Mouse (Mus musculus) MEL (cell line): ENCODE measurements around the gene Smarcc2. TPM values are rescaled to one million over a fixed set of nuclear protein-coding genes. Genes with fewer than 3 reads are reported as not detected.

Source experiments
- DNase-seq: peaks from one replicate; pipeline ENCODE4 v3.0.0; 2011; ENCODE audit warnings: low read depth, low spot score
- H3K27ac ChIP-seq: 2 replicates; pipeline ENCODE4 v1.5.1; 2012; ENCODE audit warnings: low read depth, mild to moderate bottlenecking, control low read depth, low read length, moderate library complexity; ENCODE audit not compliant: control insufficient read depth
- H3K27me3 ChIP-seq, 2 experiments: fragments of 150-350 bp in 1 of 2; sonication (generic) in 1 of 2; 2 replicates each; pipeline ENCODE4 v1.6.1; 2012; ENCODE audit warnings: low read length in 2 of 2, mild to moderate bottlenecking in 2 of 2, improper control_type of control experiment in 1 of 2, moderate library complexity in 1 of 2; ENCODE audit not compliant: insufficient read depth in 2 of 2, control insufficient read depth in 1 of 2
- H3K36me3 ChIP-seq, 2 experiments: 2 replicates each; pipeline ENCODE4 v1.6.1; 2012 to 2014; ENCODE audit warnings: low read length in 2 of 2, improper control_type of control experiment in 1 of 2, inconsistent platforms in 1 of 2, mild to moderate bottlenecking in 1 of 2; ENCODE audit not compliant: insufficient read depth in 2 of 2, control insufficient read depth in 1 of 2
- H3K4me1 ChIP-seq, 2 experiments: fragments of 150-350 bp in 1 of 2; sonication (generic) in 1 of 2; 2 replicates each; pipeline ENCODE4 v1.6.1; 2012; ENCODE audit warnings: low read length in 2 of 2, improper control_type of control experiment in 1 of 2, mild to moderate bottlenecking in 1 of 2; ENCODE audit not compliant: insufficient read depth in 2 of 2, control insufficient read depth in 1 of 2
- H3K4me3 ChIP-seq, 2 experiments: fragments of 150-350 bp in 1 of 2; sonication (generic) in 1 of 2; 2 replicates each; pipeline ENCODE4 v1.5.1; 2012; ENCODE audit warnings: low read depth in 2 of 2, low read length in 2 of 2, mild to moderate bottlenecking in 2 of 2, moderate library complexity in 2 of 2, control low read depth in 1 of 2, improper control_type of control experiment in 1 of 2; ENCODE audit not compliant: control insufficient read depth in 1 of 2, insufficient read depth in 1 of 2
- H3K79me2 ChIP-seq: 2 replicates; pipeline ENCODE4 v1.6.1; 2012; ENCODE audit warnings: mild to moderate bottlenecking, low read length, moderate library complexity; ENCODE audit not compliant: control insufficient read depth, poor library complexity, insufficient read depth
- H3K9ac ChIP-seq: 2 replicates; pipeline ENCODE4 v1.6.1; 2012; ENCODE audit warnings: low read depth, mild to moderate bottlenecking, control low read depth, low read length, moderate library complexity; ENCODE audit not compliant: control insufficient read depth, poor library complexity, severe bottlenecking
- H3K9me3 ChIP-seq: fragments of 150-350 bp; sonication (generic); replicated peaks from 2 replicates; pipeline ENCODE4 v1.6.1; 2012; ENCODE audit warnings: mild to moderate bottlenecking, low read length, improper control_type of control experiment, moderate library complexity; ENCODE audit not compliant: insufficient read depth
- CTCF ChIP-seq, 3 experiments: IDR thresholded peaks in 2 of 3; conservative IDR thresholded peaks in 1 of 3; 2 replicates each; pipeline ENCODE4 v1.5.1; 2011 to 2012; ENCODE audit warnings: low read length in 3 of 3, low read depth in 2 of 3, mild to moderate bottlenecking in 2 of 3, improper control_type of control experiment in 1 of 3, inconsistent platforms in 1 of 3, mixed read lengths in 1 of 3, moderate library complexity in 1 of 3; ENCODE audit not compliant: control insufficient read depth in 1 of 3, insufficient read depth in 1 of 3, poor library complexity in 1 of 3, severe bottlenecking in 1 of 3
- E2F4 ChIP-seq: IDR thresholded peaks from 2 replicates; pipeline ENCODE4 v1.6.1; 2011; ENCODE audit warnings: low read depth, low read length, improper control_type of control experiment, borderline replicate concordance
- ELF1 ChIP-seq: IDR thresholded peaks from 2 replicates; pipeline ENCODE4 v1.6.1; 2014; ENCODE audit warnings: low read depth, mild to moderate bottlenecking, inconsistent platforms, low read length, improper control_type of control experiment, moderate library complexity
- EP300 ChIP-seq, 2 experiments: IDR thresholded peaks; 2 replicates each; pipeline ENCODE4 v1.6.1; 2011; ENCODE audit warnings: improper control_type of control experiment in 2 of 2, low read length in 2 of 2, low read depth in 1 of 2, mild to moderate bottlenecking in 1 of 2
- ETS1 ChIP-seq: IDR thresholded peaks from 2 replicates; pipeline ENCODE4 v1.6.1; 2012; ENCODE audit warnings: low read depth, mild to moderate bottlenecking, inconsistent platforms, low read length, improper control_type of control experiment, moderate library complexity
- GATA1 ChIP-seq: IDR thresholded peaks from 2 replicates; pipeline ENCODE4 v1.6.1; 2011; ENCODE audit warnings: low read depth, low read length, improper control_type of control experiment
- JUND ChIP-seq: IDR thresholded peaks from 2 replicates; pipeline ENCODE4 v1.6.1; 2011; ENCODE audit warnings: low read depth, mild to moderate bottlenecking, improper control_type of control experiment, low read length
- KAT2A ChIP-seq: conservative IDR thresholded peaks from 2 replicates; pipeline ENCODE4 v1.6.1; 2012; ENCODE audit warnings: low read depth, low read length, improper control_type of control experiment, inconsistent platforms
- MAX ChIP-seq: IDR thresholded peaks from 2 replicates; pipeline ENCODE4 v1.6.1; 2011; ENCODE audit warnings: low read length, improper control_type of control experiment
- MAZ ChIP-seq: IDR thresholded peaks from 2 replicates; pipeline ENCODE4 v1.6.1; 2012; ENCODE audit warnings: low read depth, mild to moderate bottlenecking, inconsistent platforms, low read length, improper control_type of control experiment
- MEF2A ChIP-seq: IDR thresholded peaks from 2 replicates; pipeline ENCODE4 v1.6.1; 2014; ENCODE audit warnings: low read depth, mild to moderate bottlenecking, inconsistent platforms, low read length, improper control_type of control experiment; ENCODE audit not compliant: poor library complexity, insufficient replicate concordance, severe bottlenecking; ENCODE audit errors: extremely low read depth
- MXI1 ChIP-seq: IDR thresholded peaks from 2 replicates; pipeline ENCODE4 v1.6.1; 2011; ENCODE audit warnings: mild to moderate bottlenecking, low read depth, low read length, improper control_type of control experiment
- MYB ChIP-seq: IDR thresholded peaks from 2 replicates; pipeline ENCODE4 v1.6.1; 2011; ENCODE audit warnings: mild to moderate bottlenecking, low read depth, low read length, improper control_type of control experiment
- MYC ChIP-seq: IDR thresholded peaks from 2 replicates; pipeline ENCODE4 v1.6.1; 2011; ENCODE audit warnings: low read depth, mild to moderate bottlenecking, low read length, improper control_type of control experiment, moderate library complexity
- NELFE ChIP-seq: IDR thresholded peaks from 2 replicates; pipeline ENCODE4 v1.6.1; 2011; ENCODE audit warnings: low read depth, low read length, improper control_type of control experiment
- POLR2A ChIP-seq, 2 experiments: IDR thresholded peaks; 2 replicates each; pipeline ENCODE4 v1.6.1; 2011 to 2012; ENCODE audit warnings: low read length in 2 of 2, mild to moderate bottlenecking in 2 of 2, control low read depth in 1 of 2, improper control_type of control experiment in 1 of 2, low read depth in 1 of 2, moderate library complexity in 1 of 2; ENCODE audit not compliant: control insufficient read depth in 1 of 2, insufficient read depth in 1 of 2, poor library complexity in 1 of 2
- POLR2AphosphoS2 ChIP-seq: IDR thresholded peaks from 2 replicates; pipeline ENCODE4 v1.6.1; 2011; ENCODE audit warnings: low read length, improper control_type of control experiment
- POLR2AphosphoS5 ChIP-seq: IDR thresholded peaks from 2 replicates; pipeline ENCODE4 v1.6.1; 2012; ENCODE audit warnings: low read depth, borderline replicate concordance, mild to moderate bottlenecking, inconsistent platforms, low read length, moderate library complexity, mixed read lengths
- RAD21 ChIP-seq: IDR thresholded peaks from 2 replicates; pipeline ENCODE4 v1.6.1; 2011; ENCODE audit warnings: mild to moderate bottlenecking, low read depth, low read length, improper control_type of control experiment
- RCOR1 ChIP-seq: IDR thresholded peaks from 2 replicates; pipeline ENCODE4 v1.6.1; 2012; ENCODE audit warnings: low read depth, mild to moderate bottlenecking, inconsistent platforms, low read length, improper control_type of control experiment
- SMC3 ChIP-seq: IDR thresholded peaks from 2 replicates; pipeline ENCODE4 v1.6.1; 2011; ENCODE audit warnings: low read depth, low read length, improper control_type of control experiment
- TBP ChIP-seq: IDR thresholded peaks from 2 replicates; pipeline ENCODE4 v1.8.0; 2011; ENCODE audit warnings: low read depth, low read length, improper control_type of control experiment
- TCF12 ChIP-seq: IDR thresholded peaks from 2 replicates; pipeline ENCODE4 v1.6.1; 2014; ENCODE audit warnings: low read depth, mild to moderate bottlenecking, inconsistent platforms, low read length, improper control_type of control experiment, moderate library complexity
- UBTF ChIP-seq: IDR thresholded peaks from 2 replicates; pipeline ENCODE4 v1.6.1; 2012; ENCODE audit warnings: low read depth, mild to moderate bottlenecking, inconsistent platforms, low read length, improper control_type of control experiment, moderate library complexity, borderline replicate concordance; ENCODE audit not compliant: insufficient read depth
- USF1 ChIP-seq: IDR thresholded peaks from 2 replicates; pipeline ENCODE4 v1.6.1; 2014; ENCODE audit warnings: low read depth, mild to moderate bottlenecking, inconsistent platforms, low read length, improper control_type of control experiment, moderate library complexity
- USF2 ChIP-seq, 2 experiments: IDR thresholded peaks; 2 replicates each; pipeline ENCODE4 v1.6.1; 2011 to 2012; ENCODE audit warnings: improper control_type of control experiment in 2 of 2, low read length in 2 of 2, borderline replicate concordance in 1 of 2, inconsistent platforms in 1 of 2, low read depth in 1 of 2, mild to moderate bottlenecking in 1 of 2; ENCODE audit not compliant: insufficient read depth in 1 of 2
- ZKSCAN1 ChIP-seq: IDR thresholded peaks from 2 replicates; pipeline ENCODE4 v1.6.1; 2012; ENCODE audit warnings: low read depth, mild to moderate bottlenecking, inconsistent platforms, low read length, improper control_type of control experiment, moderate library complexity
- ZNF384 ChIP-seq: IDR thresholded peaks from 2 replicates; pipeline ENCODE4 v1.6.1; 2012; ENCODE audit warnings: low read depth, mild to moderate bottlenecking, inconsistent platforms, low read length, improper control_type of control experiment
- polyA plus RNA-seq, 2 experiments: library from polyadenylated mRNA; stranded (reverse) in 1 of 2; unstranded in 1 of 2; fragments of >175 nt in 1 of 2; fragments of >200 nt in 1 of 2; gene quantifications; 2 replicates each; pipeline versions ENCODE4 v1.2.1 to v1.2.4; 2012; ENCODE audit warnings: low replicate concordance in 2 of 2, low read depth in 1 of 2; ENCODE audit not compliant: insufficient read length in 2 of 2, insufficient read depth in 1 of 2, missing spikeins in 1 of 2
- total RNA-seq: library from RNA; depleted of rRNA; stranded (reverse); fragments of 300-350 nt; gene quantifications from 2 replicates; pipeline ENCODE4 v1.2.3, GENCODE M21; 2012

Gene Smarcc2
- total and polyA plus RNA-seq, 3 experiments, result 24.8 to 226 (median 68.8) TPM

DNA sequence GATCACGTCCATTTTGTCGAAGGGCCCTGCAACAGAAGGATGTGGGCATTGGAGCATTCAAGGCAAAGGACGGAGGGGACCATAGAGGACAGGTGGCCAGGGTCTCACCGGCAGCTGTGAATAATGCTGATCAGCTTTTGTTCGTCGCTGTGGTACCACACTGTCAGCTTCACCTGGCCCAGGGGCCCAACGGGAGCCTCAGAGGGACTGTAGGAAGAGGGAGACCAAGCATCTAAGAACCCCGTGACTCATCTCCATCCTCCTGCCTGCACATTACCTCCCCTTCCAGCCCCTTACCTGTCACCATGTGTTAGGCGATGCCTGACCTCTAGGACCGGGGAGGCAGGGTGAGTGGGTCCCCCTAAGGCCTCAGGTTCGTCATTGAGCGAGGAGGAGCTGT lies 52.7 kb downstream of the Smarcc2 start:
- Histone ChIP-seq H3K9me3 (no peaks in the 10 kb centered on the region), H3K27me3 (no peaks in the 10 kb centered on the region)
- TF ChIP-seq TBP (no peak), RAD21 (no peak), ETS1 (no peak), GATA1 (no peak), EP300 (IDR thresholded peaks at IDR 0.05; ENCODE audit: low read depth in 1 of 2, low read length in 2 of 2) (no peak), TCF12 (no peak), ZNF384 (no peak), UBTF (no peak), POLR2AphosphoS2 (no peak), MXI1 (no peak), USF1 (no peak), POLR2A (IDR thresholded peaks at IDR 0.05; ENCODE audit: control insufficient read depth in 1 of 2, insufficient read depth in 1 of 2, low read depth in 1 of 2, low read length in 2 of 2, poor library complexity in 1 of 2) (no peak), NELFE (no peak), MAZ (no peak), MEF2A (no peak), KAT2A (no peak), ELF1 (no peak)
- TF ChIP-seq, all 39 proteins: peak for 0
- H3K36me3 ChIP-seq, result no peaks in the 10 kb centered on the region; a peak in 1 of 4 replicates
- no peak overlapping the region for H3K27ac ChIP-seq
- H3K79me2 ChIP-seq, result no peaks in the 10 kb centered on the region
- H3K4me3 ChIP-seq, result no peak overlapping the region
- H3K4me1 ChIP-seq, result no peaks in the 10 kb centered on the region
- DNase-seq, result no peak
- no peak overlapping the region for H3K9ac ChIP-seq

DNA sequence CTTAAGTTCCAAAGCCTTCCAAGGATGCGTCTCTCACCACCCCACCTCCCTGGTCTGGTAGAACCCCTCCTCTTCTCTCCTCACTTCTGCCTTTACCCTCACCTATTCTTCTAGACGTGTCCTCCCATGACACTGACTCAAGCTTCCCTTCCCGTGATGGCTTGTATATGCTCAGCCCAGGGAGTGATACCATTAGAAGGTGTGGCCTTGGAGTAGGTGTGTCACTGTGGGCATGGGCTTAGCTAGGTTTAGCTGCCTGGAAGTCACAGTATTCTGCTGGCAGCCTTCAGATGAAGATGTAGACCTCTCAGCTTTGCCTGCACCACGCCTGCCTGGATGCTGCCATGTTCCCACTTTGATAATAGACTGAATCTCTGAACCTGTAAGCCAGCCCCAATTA lies 56.0 kb downstream of the Smarcc2 start:
- Histone ChIP-seq H3K36me3 (peaks cover 0 to 2% of the 10 kb centered on the region in 2 experiments; a peak in 3 of 4 replicates), H3K9me3 (no peaks in the 10 kb centered on the region), H3K9ac (no peak overlapping the region), H3K27ac (no peak overlapping the region), H3K4me3 (no peak overlapping the region), H3K4me1 (no peaks in the 10 kb centered on the region), H3K27me3 (no peaks in the 10 kb centered on the region), H3K79me2 (no peaks in the 10 kb centered on the region)
- TF ChIP-seq MEF2A (no peak), RCOR1 (no peak), JUND (no peak), USF2 (IDR thresholded peaks at IDR 0.05; ENCODE audit: borderline replicate concordance in 1 of 2, insufficient read depth in 1 of 2, low read depth in 1 of 2, low read length in 2 of 2) (no peak), MYC (no peak), SMC3 (no peak), TCF12 (no peak), USF1 (no peak), TBP (no peak), MYB (no peak), POLR2A (IDR thresholded peaks at IDR 0.05; ENCODE audit: control insufficient read depth in 1 of 2, insufficient read depth in 1 of 2, low read depth in 1 of 2, low read length in 2 of 2, poor library complexity in 1 of 2) (no peak), ETS1 (no peak), CTCF (IDR thresholded peaks at IDR 0.05 in 2 of 3, conservative IDR thresholded peaks at IDR 0.05 in 1 of 3; ENCODE audit: control insufficient read depth in 1 of 3, insufficient read depth in 1 of 3, low read depth in 2 of 3, low read length in 3 of 3, poor library complexity in 1 of 3, severe bottlenecking in 1 of 3) (no peak), E2F4 (no peak), ZKSCAN1 (no peak), NELFE (no peak), POLR2AphosphoS5 (no peak), POLR2AphosphoS2 (no peak), MAX (no peak)
- no peak for DNase-seq
